ENCODE assay signal across 23 mouse cellular contexts in genomic region chr5:143309916-143310315, GRCm38 (mm10). TPM values are rescaled to one million over a fixed set of nuclear protein-coding genes. Genes with fewer than 3 reads are reported as not detected.
DNase-seq lines count a peak whose midpoint lies in the region; ATAC-seq lines count a peak whose summit lies in the region.
"Had no signal": no experiment of that assay in that cellular context is flagged by ENCODE, and none has a peak within 500 bp of the region (broad histone marks: within the 10 kb centered on the region; RNA-seq: fewer than 3 reads in every experiment).

No protein-coding gene starts in this region.

- no peaks in the 10 kb centered on the region for H3K9me3 ChIP-seq in embryonic facial prominence, embryonic 13.5 days
- H3K9me3 ChIP-seq in embryonic facial prominence, embryonic 10.5 days: no peaks in the 10 kb centered on the region
- no peaks in the 10 kb centered on the region for H3K9me3 ChIP-seq in liver, embryonic 13.5 days (replicated peaks)
- H3K9me3 ChIP-seq in liver, embryonic 12.5 days (replicated peaks): no peaks in the 10 kb centered on the region

- no peak overlapping the region for H3K4me2 ChIP-seq in embryonic facial prominence, embryonic 13.5 days
- no peak overlapping the region for H3K4me2 ChIP-seq in liver, embryonic 13.5 days
- no peak overlapping the region for H3K4me2 ChIP-seq in liver, embryonic 12.5 days

- H3K4me3 ChIP-seq in embryonic facial prominence, embryonic 13.5 days: no peak overlapping the region
- H3K4me3 ChIP-seq in embryonic facial prominence, embryonic 10.5 days: no peak overlapping the region
- no peak overlapping the region for H3K4me3 ChIP-seq in liver, embryonic 13.5 days (replicated peaks)
- H3K4me3 ChIP-seq in liver, embryonic 12.5 days: no peak overlapping the region

- 85% methylated on average over 7 of the region's 7 CpGs for WGBS in embryonic facial prominence, embryonic 13.5 days
- WGBS in embryonic facial prominence, embryonic 10.5 days: 96% methylated on average over 7 of the region's 7 CpGs
- 91% methylated on average over 7 of the region's 7 CpGs for WGBS in liver, embryonic 13.5 days (ENCODE audit: insufficient replicate concordance)
- WGBS in liver, embryonic 12.5 days (ENCODE audit: insufficient replicate concordance): 86% methylated on average over 7 of the region's 7 CpGs

- peaks cover 22% of the 10 kb centered on the region for H3K4me1 ChIP-seq in embryonic facial prominence, embryonic 13.5 days
- H3K4me1 ChIP-seq in embryonic facial prominence, embryonic 10.5 days: peaks cover 19% of the 10 kb centered on the region
- peaks cover 46% of the 10 kb centered on the region for H3K4me1 ChIP-seq in liver, embryonic 13.5 days (replicated peaks)
- peaks cover 43% of the 10 kb centered on the region for H3K4me1 ChIP-seq in liver, embryonic 12.5 days

- H3K9ac ChIP-seq in embryonic facial prominence, embryonic 13.5 days: no peak overlapping the region
- 0 out of 2 replicates have a peak overlapping the region, but pooled peaks have one; percentile 7 for H3K9ac ChIP-seq in liver, embryonic 13.5 days
- no peak overlapping the region for H3K9ac ChIP-seq in liver, embryonic 12.5 days

- peak overlapping the region; percentile 7; the same call in 1 of the 2 replicates for H3K27ac ChIP-seq in embryonic facial prominence, embryonic 13.5 days
- no peak overlapping the region for H3K27ac ChIP-seq in embryonic facial prominence, embryonic 10.5 days (replicated peaks)
- no peak overlapping the region for H3K27ac ChIP-seq in liver, embryonic 13.5 days
- no peak overlapping the region for H3K27ac ChIP-seq in liver, embryonic 12.5 days

- DNase-seq in embryonic facial prominence, embryonic 10.5 days (ENCODE audit: low spot score): no peak
- no peak for DNase-seq in liver, embryonic 13.5 days
- no peak for DNase-seq in heart, postnatal 10 days
- DNase-seq: adrenal gland, adult 8-10 months; adrenal gland, postnatal 14 days; adrenal gland, postnatal 36 days; B cell, adult 2 months; cerebellum, adult 11-12 months; cerebellum, adult 2 months; cerebellum, adult 9-10 months; cerebellum, postnatal 10 days; cerebellum, postnatal 25 days had no signal

- H3K27me3 ChIP-seq in embryonic facial prominence, embryonic 13.5 days: no peaks in the 10 kb centered on the region
- no peaks in the 10 kb centered on the region for H3K27me3 ChIP-seq in embryonic facial prominence, embryonic 10.5 days (replicated peaks; ENCODE audit: low read depth, poor library complexity, severe bottlenecking)
- no peaks in the 10 kb centered on the region for H3K27me3 ChIP-seq in liver, embryonic 13.5 days
- no peaks in the 10 kb centered on the region for H3K27me3 ChIP-seq in liver, embryonic 12.5 days (replicated peaks)
- H3K27me3 ChIP-seq: CH12.LX, Patski had no signal

- peaks cover 81% of the 10 kb centered on the region for H3K36me3 ChIP-seq in embryonic facial prominence, embryonic 13.5 days
- peaks cover 88% of the 10 kb centered on the region for H3K36me3 ChIP-seq in embryonic facial prominence, embryonic 10.5 days (replicated peaks)
- H3K36me3 ChIP-seq in liver, embryonic 13.5 days: peaks cover 87% of the 10 kb centered on the region
- H3K36me3 ChIP-seq in liver, embryonic 12.5 days: peaks cover 88% of the 10 kb centered on the region

- intact Hi-C loops in heart, postnatal 10 days (cut with DNase I): loop anchor here (10.0 kb wide), 1 partner anchor 375 kb away; no protein-coding TSS in a partner anchor

- ATAC-seq in embryonic facial prominence, embryonic 13.5 days (ENCODE audit: insufficient number of reproducible peaks, insufficient read depth, low FRiP score, low TSS enrichment, low read depth): no peak
- no peak for ATAC-seq in liver, embryonic 13.5 days (ENCODE audit: low read depth)
- ATAC-seq in liver, embryonic 12.5 days: no peak
- ATAC-seq: activated CD4-positive, CD25-positive, alpha-beta regulatory T cell, adult 4 months; CD4-positive, CD25-positive, alpha-beta regulatory T cell, adult 4 months; forebrain, embryonic 14.5 days; forebrain, embryonic 16.5 days; Patski had no signal

RNA-seq across cellular contexts. Expression of gene E130309D02Rik, which starts 5.2 kb away (rescaled TPM):
- polyA plus RNA-seq in embryonic facial prominence, embryonic 13.5 days (2015; fragmentation: Nextera tagmentation; extraction: Ambion mirVana): 35.6 and 39.9 TPM in 2 replicates
- 62.1 and 65.4 TPM in 2 replicates for polyA plus RNA-seq in embryonic facial prominence, embryonic 10.5 days (2016; fragmentation: Nextera tagmentation; extraction: Ambion mirVana)
- polyA plus RNA-seq in liver, embryonic 13.5 days (2015; fragmentation: Nextera tagmentation; extraction: Ambion mirVana): 27.4 and 30.4 TPM in 2 replicates
- 43.6 and 44.8 TPM in 2 replicates for polyA plus RNA-seq in liver, embryonic 12.5 days (2016; fragmentation: Nextera tagmentation; extraction: Ambion mirVana)
- 10 to 100 TPM; 19.2 to 20.0 TPM for total RNA-seq in heart, postnatal 10 days (2021)

RNA-seq across cellular contexts. Expression of gene Zfp853, which starts 16.5 kb away (rescaled TPM):
- 0.32 and 0.34 TPM in 2 replicates for polyA plus RNA-seq in embryonic facial prominence, embryonic 13.5 days (2015; fragmentation: Nextera tagmentation; extraction: Ambion mirVana)
- polyA plus RNA-seq in embryonic facial prominence, embryonic 10.5 days (2016; fragmentation: Nextera tagmentation; extraction: Ambion mirVana): not detected in 2 replicates
- polyA plus RNA-seq in liver, embryonic 13.5 days (2015; fragmentation: Nextera tagmentation; extraction: Ambion mirVana): not detected in 2 replicates
- polyA plus RNA-seq in liver, embryonic 12.5 days (2016; fragmentation: Nextera tagmentation; extraction: Ambion mirVana): not detected in 2 replicates
- total RNA-seq in heart, postnatal 10 days (2021): under 1 TPM; 0.50 to 0.86 TPM
- total RNA-seq: CH12.LX had no signal
- polyA plus RNA-seq: activated CD4-positive, CD25-positive, alpha-beta regulatory T cell, adult 4 months; CD4-positive, CD25-positive, alpha-beta regulatory T cell, adult 4 months; embryonic facial prominence, embryonic 11.5 days; forebrain, embryonic 11.5 days; forebrain, embryonic 14.5 days; Patski had no signal

RNA-seq across cellular contexts. Expression of gene Zdhhc4, which starts 19.1 kb away (rescaled TPM):
- polyA plus RNA-seq in embryonic facial prominence, embryonic 13.5 days (2015; fragmentation: Nextera tagmentation; extraction: Ambion mirVana): 79.9 and 84.5 TPM in 2 replicates
- 71.0 and 77.2 TPM in 2 replicates for polyA plus RNA-seq in embryonic facial prominence, embryonic 10.5 days (2016; fragmentation: Nextera tagmentation; extraction: Ambion mirVana)
- polyA plus RNA-seq in liver, embryonic 13.5 days (2015; fragmentation: Nextera tagmentation; extraction: Ambion mirVana): 35.7 and 36.4 TPM in 2 replicates
- polyA plus RNA-seq in liver, embryonic 12.5 days (2016; fragmentation: Nextera tagmentation; extraction: Ambion mirVana): 41.9 and 42.9 TPM in 2 replicates
- 10 to 100 TPM; 34.6 to 39.7 TPM for total RNA-seq in heart, postnatal 10 days (2021)

RNA-seq across cellular contexts. Expression of gene Zfp316, which starts 40.1 kb away (rescaled TPM):
- polyA plus RNA-seq in embryonic facial prominence, embryonic 13.5 days (2015; fragmentation: Nextera tagmentation; extraction: Ambion mirVana): 4.5 and 4.7 TPM in 2 replicates
- polyA plus RNA-seq in embryonic facial prominence, embryonic 10.5 days (2016; fragmentation: Nextera tagmentation; extraction: Ambion mirVana): 3.1 and 3.5 TPM in 2 replicates
- polyA plus RNA-seq in liver, embryonic 13.5 days (2015; fragmentation: Nextera tagmentation; extraction: Ambion mirVana): 0.20 and 0.25 TPM in 2 replicates
- polyA plus RNA-seq in liver, embryonic 12.5 days (2016; fragmentation: Nextera tagmentation; extraction: Ambion mirVana): 0.78 and 1.0 TPM in 2 replicates
- 1 to 10 TPM; 5.0 to 6.3 TPM for total RNA-seq in heart, postnatal 10 days (2021)

RNA-seq across cellular contexts. Expression of gene Grid2ip, which starts 47.2 kb away (rescaled TPM):
- polyA plus RNA-seq in embryonic facial prominence, embryonic 13.5 days (2015; fragmentation: Nextera tagmentation; extraction: Ambion mirVana): 0.52 and 1.1 TPM in 2 replicates
- 0.09 and 0.14 TPM in 2 replicates for polyA plus RNA-seq in embryonic facial prominence, embryonic 10.5 days (2016; fragmentation: Nextera tagmentation; extraction: Ambion mirVana)
- 0.03 TPM in 1 of 2 replicates, not detected in the other for polyA plus RNA-seq in liver, embryonic 13.5 days (2015; fragmentation: Nextera tagmentation; extraction: Ambion mirVana)
- polyA plus RNA-seq in liver, embryonic 12.5 days (2016; fragmentation: Nextera tagmentation; extraction: Ambion mirVana): 0.04 TPM in 1 of 2 replicates, not detected in the other
- not detected for total RNA-seq in heart, postnatal 10 days (2021)
- total RNA-seq: CH12.LX had no signal
- polyA plus RNA-seq: activated CD4-positive, CD25-positive, alpha-beta regulatory T cell, adult 4 months; CD4-positive, CD25-positive, alpha-beta regulatory T cell, adult 4 months; G1E had no signal
